Mouse (Mus musculus) ovary, adult 18-20 months (tissue): ENCODE measurements around the gene Atp2a2.
"Not testable (repeated sequence)": the region's sequence is repeated elsewhere in the genome, so short reads cannot be mapped to it uniquely, and the experiment has no call there.

ENCODE experiments used
- DNase-seq: peaks from one replicate; pipeline ENCODE4 v3.0.0; 2022; ENCODE audit warnings: low spot score, mixed read lengths

Gene Atp2a2

DNA sequence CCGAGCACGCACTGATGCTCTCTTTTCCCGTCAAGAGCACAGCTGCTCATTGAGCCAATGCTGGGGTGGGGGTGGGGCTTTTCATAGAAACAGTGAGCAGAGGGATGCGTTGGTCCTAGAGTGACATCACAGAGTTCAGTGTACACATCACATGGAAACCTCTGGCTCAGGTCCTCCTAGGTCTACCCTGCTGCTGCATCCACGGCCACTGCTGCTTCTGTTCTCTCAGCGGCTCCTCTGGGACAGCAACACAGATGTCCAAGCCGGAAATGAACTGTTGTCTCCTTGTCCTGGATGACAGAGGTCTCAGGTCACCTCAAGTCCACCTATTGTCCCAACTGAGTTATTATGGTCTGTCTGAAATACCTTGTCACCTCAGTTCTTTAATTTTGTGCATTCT is 52.1 kb downstream of the Atp2a2 start:
- DNase-seq: no peak

DNA sequence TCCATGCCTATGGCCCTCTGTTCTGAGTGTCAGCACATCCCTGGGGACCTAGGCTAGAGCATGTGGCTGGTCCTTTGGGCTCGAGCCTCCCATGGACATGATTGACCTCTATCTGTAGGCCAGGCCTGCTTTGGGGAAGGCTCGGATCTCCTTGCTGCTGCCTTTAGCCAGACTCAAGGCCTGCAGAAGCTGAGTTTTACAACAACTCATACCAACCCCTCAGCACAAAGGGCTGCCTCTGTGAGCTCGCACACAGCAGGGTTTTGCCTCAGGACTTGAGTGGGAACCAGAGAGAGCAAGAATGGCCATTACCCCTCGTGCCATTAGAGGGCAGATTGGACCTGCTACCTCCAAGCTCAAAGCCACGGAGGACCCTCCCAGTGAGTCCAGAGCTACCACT is 53.2 kb downstream of the Atp2a2 start:
- no peak for DNase-seq

DNA sequence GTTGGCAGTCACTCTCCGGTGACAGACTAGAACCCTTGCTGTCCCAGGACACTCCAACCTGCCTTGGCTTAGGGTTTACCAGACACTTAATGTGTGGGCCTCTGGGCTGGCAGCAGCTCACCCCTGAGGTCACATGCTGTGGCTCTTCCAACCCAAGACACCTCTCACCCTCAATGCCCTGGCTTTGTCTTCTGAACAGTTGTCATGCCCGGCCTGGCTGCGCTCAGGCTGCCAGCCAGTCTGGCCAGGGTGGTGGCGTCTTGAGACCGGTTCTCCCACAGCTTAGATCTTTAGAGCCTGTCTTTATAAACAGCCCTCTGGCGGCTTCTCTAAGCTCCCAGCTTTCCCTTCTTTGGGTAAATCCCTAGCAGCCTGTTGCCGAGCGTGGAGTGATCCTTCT is 54.2 kb downstream of the Atp2a2 start:
- DNase-seq: no peak

DNA sequence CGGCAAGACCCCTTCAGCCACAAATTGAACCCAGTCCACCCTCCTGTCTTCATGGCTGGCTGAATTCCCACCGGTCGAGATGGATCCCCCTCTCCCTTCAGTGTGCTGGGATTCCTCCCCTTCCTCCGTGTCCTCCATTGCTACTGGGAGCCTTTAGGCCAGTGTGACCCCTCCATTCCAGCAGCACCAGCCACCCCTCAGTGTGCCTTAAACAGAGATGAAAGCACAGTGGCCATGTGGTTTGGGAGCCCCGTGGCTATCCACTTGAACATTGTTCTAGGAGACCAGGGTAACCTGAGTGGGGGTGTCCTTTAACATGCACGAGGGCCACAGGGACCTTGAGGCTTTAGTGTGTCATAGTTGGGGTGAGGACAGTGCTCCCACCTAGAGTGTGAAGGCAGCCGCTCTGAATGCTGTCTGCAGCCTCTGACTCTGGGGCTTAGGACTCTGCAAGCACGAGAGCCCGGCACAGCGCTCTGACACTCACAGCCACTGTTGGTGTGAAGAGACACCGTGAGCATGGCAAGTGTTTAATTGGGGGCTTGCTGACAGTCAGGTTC is 56.9 kb downstream of the Atp2a2 start:
- DNase-seq: no peak

DNA sequence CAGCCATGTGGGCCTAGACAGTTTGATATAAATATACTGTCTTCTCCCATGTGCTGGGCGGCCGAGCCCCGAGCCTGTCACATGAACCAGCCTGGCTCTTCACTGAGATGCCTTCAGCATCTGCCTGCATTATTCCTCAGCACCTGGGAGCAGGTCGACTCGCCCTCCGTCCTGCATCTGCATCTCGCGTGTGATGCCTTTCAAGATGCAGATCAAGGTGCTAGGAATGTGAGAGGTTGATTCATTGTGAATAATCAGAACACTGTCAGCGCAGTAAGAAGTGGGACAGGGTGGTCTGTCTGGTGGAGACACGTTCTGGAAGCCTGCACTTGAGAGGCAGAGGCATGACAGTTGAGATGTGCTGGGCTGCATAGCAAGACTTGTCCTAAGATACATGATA is 57.5 kb downstream of the Atp2a2 start:
- DNase-seq: no peak

DNA sequence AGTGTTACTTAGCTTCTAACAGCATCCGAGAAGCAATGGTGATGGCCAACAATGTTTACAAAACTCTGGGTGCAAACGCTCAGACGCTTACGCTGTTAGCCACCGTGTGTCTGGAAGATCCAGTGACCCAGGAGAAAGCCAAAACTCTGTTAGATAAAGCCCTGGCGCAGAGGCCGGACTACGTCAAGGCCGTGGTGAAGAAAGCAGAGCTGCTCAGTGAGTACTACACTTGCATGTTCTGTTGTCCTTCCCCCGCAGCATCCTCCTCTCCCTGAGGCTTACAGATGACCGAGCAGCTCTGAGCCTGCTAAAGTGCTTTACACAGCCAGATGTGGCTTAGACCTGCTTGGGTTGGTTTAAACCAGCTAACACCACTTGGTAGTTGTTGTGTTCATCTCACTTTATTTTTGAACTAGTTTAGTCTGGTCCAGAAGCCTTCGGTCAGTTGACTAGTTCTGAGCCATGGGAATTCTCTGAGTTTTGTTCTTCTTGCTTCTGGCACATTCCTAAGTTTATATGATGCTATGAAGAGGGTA is 61.9 kb downstream of the Atp2a2 start:
- peak; percentile 74 for DNase-seq

DNA sequence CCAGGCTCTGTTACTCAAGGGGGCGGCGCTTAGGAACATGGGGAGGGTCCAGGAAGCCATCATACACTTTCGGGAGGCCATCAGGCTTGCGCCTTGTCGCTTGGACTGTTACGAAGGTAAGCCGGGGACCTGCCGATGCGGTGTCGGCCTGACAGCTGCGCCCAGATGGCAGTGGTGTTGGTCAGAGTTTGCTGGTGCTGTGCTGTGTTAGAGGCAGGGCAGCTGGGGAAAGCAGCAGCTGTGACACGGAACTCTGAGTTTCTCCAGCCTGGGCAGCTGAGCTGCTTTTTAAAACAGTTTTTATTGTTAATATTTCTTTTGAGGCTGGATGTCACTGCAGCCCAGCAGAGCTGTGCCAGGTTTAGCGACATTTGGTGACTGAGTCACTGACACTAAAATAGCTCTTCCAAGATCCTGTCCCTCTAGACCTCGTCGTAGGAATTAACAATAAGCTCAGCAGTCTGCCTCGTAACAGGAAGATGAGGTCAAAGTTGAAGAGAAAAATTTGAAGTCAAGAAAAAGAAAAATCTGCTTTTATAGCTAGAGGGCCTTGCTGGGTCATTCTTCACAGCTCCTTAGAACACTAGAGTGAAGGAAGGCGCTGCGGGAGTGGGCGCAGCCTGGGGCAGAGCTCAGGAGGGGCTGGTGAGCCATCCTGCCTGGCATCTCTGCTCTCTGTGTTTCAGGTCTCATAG is 62.5 kb downstream of the Atp2a2 start:
- no peak for DNase-seq

DNA sequence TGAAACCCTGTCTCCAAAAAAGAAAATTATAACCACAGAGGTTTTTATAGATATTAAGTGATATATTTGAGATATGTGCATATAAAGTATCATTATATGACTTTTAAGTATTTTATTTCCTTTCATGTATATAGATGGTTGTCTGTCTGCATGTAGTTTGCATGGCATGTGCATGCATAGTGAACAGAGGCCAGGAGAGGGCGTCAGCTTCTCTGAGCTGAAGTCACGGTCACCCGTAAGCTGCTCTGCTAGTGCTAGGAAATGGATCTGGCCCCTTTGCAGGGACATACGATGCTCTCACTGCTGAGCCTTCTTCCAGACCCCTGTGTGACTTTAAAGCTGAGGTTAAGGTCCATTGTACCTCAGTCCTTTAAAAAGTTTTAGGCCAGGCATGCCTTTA is 67.5 kb downstream of the Atp2a2 start:
- no peak for DNase-seq

DNA sequence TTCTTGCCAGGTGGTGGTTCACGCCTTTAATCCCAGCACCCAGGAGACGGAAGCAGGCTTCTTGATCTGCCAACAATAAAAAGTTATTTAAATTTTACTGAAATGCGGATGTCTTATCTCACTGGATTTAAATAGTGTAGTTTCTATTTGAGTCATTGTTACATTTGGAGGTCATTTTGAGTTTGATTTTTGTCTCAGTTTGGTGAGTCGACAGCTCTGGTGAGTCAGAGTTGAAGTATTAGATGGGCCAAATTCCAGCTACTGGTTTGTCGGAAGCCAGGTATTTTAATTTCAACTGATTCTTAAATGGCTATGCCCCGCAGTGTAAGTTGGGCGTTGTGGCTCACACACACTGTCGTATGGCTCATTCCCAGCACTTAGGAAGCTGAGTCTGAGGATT is 70.8 kb downstream of the Atp2a2 start:
- DNase-seq: no peak

DNA sequence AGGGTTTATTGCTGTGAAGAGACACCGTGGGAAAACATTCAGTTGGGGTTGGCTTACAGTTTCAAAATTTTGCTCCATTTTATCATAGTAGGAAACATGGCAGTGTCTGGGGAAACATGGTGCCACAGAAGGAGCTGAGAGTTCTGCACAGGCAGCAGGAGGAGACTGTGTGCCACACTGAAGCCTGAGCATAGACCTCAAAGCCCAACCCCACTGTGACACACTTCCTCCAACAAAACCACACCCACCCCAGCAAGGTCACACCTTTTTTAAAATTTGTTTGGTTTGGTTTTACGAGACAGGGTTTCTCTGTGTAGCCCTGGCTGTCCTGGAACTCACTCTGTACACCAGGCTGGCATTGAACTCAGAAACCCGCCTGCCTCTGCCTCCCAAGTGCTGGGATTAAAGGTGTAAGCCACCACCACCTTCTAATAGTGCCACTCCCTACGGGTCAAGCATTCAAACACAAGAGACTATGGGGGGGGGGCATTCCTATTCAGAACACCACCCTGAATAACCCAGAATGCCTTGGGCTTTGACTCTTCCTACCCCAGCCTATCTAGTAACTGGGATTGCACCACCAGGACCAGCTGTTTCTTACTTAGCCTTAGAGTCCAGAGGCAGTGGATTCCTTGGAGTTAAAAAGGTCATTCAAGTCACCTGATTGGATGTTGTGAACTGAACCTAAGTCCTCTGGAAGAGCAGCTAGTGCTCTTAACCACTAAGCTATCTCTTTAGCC is 71.8 kb downstream of the Atp2a2 start:
- DNase-seq: no peak

DNA sequence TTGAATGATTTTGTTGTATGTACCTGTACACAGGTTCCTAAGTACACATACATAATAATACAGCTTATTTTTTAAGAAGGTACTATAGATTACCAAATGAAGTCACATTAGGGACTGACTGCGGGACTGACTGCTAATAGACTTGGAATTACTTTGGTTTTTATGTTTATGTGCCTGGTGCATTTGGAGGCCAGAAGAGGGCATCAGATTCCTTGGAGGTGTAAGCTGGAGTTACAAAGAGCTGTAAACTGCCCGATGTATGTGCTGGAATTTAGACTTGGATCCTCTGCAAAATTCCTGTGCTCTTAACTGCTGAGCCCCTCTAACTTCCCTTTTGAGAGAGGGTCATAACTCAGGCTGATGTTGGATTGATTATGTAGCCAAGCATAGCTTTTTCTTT is 76.5 kb downstream of the Atp2a2 start:
- DNase-seq: no peak

DNA sequence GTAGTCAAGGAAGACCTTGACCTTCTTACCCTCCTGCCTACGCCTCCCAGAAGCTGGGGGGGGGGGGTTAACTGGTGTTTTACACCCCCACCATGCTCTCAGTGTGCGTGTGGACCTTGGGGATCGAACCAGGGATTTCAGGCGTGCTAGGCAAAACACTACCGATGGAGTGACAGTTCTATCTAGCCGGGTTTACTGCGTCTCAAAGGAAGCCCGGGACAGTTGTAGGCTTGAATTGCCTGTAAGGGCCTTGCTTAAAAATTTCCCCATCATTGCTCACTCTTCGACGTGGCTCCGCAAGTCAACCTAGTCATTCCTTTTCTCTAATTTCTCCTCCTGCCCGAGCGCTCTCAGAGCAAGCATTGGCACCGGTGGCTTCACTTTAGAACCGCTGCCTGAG is 78.9 kb downstream of the Atp2a2 start:
- DNase-seq: no peak

DNA sequence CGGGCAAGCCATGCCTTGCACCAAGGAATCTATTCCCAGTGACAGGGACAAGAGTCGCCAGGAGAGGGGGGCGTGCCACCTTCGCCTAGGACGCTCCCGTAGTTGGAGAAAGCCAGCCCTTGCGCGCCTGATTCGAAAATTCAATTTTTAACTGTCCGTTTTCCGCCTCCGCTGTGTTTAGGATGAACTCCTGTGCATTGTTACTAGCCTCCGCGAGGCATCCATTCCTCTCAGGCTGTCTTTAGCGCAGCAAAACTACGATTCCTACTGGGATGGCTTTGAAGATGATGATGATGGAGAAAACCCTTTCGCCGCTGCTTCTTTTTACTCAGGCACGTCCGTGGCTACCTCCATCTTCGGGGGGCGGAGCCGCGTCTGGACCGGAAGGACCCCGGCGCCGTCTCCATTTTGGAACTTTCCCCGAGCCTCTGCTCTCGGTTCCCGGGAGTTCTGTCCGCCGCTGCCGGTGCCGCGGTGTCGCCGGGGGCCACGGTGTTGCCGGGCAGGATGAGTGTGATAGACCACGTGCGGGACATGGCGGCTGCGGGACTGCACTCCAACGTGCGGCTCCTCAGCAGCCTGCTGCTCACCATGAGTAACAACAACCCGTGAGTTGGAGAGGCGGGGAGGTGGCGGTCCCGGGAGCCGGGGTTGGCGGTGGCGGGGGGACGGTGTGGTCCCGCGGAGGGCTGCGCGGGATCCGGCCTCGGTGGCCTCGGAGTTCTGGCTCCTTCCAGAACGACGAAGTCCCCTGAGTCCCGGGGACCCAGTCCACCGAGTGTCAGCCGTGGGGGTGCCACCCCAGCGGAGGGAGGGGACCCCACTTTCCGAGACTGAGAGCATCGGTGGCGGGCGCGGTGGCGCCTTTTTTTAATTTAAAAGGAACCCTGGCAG is 79.7 kb downstream of the Atp2a2 start:
- peak; percentile 65 for DNase-seq

DNA sequence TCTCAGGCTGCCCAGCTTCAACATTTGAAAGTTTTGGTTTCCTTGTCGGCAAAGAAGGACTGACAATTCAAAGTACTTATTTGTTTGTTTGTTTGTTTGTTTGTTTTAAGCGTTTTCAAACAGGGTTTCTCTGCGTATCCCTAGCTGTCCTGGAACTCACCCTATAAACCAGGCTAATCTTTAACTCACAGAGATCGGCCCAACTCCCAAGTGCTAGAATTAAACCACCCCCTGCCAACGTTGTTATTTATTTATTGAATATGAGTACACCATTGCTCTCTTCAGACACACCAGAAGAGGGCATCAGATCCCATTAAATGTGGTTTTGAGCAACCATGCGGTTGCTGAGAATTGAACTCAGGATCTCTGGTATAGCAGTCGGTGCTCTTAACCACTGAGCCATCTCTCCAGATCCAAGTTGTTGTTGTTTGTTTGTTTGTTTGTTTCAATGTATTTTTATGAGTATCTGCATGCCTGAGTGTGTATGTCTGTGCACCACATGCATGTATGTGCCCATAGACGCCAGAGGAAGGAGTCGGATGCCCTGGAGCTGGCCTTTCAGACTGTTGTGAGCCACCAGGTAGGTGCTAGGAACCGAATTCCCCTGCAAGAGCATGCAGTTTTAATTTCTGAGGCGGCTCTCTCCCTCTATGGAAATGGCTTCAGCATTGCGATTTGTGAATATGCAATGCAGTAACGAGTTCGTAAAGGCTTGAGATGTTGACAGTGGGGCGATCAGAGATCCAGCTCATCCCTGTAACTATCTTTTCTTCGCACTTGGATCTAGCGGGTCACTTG is 80.6 kb downstream of the Atp2a2 start, which contains the start of gene Anapc7:
Gene Anapc7 (plus strand): TSS at position 423 of the 798 bp plus-strand sequence.
- no peak for DNase-seq

DNA sequence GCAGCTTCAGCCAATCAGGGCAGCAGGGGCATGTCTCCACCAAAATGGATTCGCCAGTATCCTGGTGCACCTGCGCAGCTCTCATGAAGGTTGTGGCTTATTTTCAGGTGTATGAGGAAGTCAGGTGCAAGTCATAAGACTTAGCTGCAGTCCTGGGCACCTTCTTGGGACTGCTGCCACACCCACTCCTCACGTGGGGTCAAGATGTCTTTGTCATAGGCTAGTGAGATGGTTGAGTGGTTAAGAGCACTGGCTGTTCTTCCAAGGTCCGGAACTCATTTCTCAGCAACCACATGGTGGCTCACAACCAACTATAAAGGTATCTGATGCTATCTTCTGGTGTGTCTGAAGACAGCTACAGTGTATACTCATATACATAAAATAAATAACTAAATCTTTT is 81.3 kb downstream of the Atp2a2 start:
- not testable (repeated sequence) for DNase-seq

DNA sequence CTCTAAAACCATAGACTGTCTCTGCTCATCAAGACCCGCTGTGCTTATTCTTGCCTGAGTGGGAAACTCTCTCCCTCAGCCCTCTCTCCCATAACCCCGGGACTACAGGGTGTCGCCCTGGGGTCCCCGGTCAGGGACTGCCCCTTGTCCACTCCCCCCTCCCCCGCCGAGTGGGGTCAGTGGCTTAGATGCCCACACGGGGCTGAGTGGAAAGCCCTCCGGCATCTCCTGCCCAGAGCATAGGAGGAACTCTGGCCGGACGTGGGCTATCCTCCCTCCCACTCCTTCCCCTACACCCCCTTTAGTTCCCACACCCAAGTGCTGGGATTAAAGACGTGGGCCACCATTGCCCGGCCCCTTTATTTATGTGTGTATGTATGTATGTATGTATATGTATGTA is 86.6 kb downstream of the Atp2a2 start:
- DNase-seq: no peak

DNA sequence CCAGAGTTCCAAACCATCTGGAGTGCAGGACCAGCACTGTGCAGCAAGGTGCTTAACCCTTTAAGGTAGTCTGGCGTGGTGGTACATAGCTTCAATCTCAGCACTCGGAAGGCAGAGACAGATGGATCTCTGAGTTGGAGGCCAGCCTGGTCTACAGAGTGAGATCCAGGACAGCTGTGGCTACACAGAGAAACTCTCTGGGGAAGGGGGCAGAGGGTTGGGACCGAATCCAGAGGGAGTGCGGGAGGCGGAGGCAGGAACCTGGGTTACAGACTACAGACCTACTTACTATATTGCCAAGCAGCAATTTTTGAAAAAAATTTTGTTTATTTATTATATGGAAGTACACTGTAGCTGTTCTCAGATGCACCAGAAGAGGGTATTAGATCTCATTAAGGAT is 87.7 kb downstream of the Atp2a2 start:
- no peak for DNase-seq

DNA sequence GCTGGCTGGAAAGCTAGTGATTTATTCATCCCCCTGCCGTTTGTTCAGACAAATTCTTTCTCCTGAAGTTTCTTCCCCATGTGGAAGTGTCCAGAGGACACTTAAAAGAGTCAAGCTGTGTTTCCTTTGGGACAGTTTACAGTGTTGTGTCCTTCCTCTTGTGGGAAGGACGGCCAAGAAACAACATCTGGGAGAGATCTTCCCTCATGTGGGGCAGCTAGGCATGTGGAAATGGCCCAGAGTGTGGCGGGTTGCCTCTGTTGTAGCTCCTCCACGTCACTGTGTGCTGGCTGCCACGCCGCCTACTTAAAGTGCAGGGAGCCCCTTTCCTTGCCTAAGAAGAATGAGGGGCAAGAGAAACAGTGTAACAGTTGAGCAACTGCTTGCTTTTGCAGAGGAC is 89.2 kb downstream of the Atp2a2 start:
- no peak for DNase-seq

DNA sequence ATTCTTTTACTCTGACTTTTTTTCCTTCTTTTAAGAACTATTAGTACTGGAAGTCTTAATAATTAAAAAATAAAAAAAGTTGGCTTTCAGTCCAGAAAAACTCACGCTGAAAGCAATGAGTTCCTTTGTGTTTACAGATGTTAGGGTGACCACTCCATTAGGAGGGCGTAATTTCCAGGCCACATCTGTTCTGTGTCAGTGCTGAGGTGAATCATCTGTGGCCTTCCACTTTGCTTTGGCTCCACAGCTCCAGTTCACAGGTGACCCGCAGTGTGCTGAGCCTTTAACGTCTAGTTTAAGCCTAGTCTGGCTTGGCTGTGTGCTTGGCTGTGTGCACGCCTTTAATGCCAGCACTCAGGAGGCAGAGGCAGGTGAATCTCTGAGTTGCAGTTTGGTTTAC is 90.1 kb downstream of the Atp2a2 start:
- DNase-seq: no peak

DNA sequence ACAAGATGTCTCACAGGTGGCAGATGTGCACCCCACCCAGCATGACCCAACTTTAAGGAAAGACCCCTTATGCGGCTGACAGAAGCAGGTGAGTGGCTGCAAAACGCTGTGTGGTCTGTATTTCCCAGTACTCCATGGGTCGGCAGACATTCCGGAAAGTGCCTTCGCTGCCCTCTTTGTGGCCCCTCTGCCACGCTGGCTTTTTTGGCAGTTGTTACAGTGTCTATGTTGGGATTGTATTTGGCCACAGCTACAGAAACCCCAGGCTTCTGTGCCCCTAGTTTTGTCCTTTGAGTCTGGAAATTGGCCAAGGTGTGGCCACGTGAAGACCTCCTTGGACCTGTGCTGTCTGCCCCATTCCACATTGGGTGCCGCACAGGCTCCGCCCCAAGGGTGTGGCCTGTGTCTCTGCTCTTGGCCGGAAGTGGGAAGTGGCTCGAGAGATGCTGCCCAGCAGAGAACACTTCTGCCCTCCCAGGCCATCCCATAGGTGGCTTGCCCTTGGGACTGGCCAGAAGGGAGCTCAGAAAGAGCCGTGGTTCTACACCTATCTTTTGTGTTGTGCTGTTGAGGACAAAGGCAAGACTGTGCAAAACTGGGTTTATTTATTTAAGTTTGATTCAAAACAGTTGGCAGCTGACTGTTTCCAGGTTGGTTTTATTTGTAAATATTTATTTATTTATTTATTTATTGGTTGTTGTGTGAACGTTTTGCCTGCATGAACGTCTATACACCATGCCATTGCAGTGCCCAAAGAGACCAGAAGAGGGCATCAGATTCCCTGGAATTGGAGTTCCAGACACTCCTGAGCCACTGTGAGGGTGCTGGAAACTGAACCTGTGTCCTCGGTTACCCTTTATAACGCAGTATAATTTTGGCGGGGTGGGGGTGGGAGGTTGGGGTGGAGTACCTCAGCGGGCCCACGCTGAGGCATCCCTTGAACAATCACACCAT is 92.1 kb downstream of the Atp2a2 start:
- no peak for DNase-seq
